Mouse (Mus musculus) liver, embryonic 14 days (tissue): Measurements from ENCODE around the gene Vmn2r28. TPM values are rescaled to one million over a fixed set of nuclear protein-coding genes. Genes with fewer than 3 reads are reported as not detected.

Experiments
- polyA plus RNA-seq: library from polyadenylated mRNA; depleted of rRNA; stranded (reverse); fragments of >200 nt; gene quantifications from 2 replicates; pipeline ENCODE4 v1.2.3, GENCODE M21; 2012; rRNA removed

Vmn2r28 gene
- not detected in 2 replicates for polyA plus RNA-seq

DNA sequence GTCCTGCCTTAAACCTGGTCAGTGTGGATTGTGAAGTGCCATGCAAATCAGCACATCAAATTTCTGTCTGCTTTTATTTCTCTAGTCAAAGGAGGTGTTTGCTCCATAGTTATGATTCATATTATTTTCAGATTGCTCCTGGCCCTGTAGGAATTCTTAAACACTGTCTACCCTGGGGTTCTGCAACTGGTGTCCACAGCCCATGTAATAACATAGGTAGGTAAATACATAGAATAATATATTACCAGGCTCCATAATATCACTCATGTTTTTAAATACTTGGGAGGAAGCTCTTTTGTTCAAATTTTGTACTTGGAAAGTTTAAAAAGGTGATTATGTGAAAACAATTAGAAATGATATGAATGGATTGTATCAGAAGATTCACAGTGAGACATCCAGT is at the start of gene Vmn2r28:
Gene Vmn2r28, minus strand, starts transcription at position 101 of the 400 bp plus-strand sequence.

DNA sequence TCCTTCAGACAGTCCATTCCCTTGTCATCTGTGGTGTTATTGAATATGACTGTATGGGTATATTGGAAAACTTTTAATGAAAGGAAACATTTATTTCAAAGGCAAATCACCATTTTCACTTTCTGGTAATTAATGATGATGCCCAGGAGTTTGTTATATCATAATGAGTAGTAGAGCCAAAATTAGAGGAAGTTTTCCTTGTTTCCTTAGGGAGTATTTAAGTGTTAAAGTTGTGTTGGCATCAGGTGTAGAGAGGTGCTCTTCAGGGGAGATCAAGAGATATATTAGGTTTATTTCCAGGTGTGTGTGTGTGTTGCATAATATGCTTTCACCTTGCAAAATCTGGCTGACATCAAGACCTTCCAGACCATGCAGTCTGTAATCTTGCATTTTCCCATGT is 37.1 kb downstream of the Vmn2r28 start, which contains the start of gene Vmn1r59:
Gene Vmn1r59, minus strand, starts transcription at position 101 of the 400 bp plus-strand sequence.

Other genes with a start within 250 kb of the Vmn2r28 start
- not detected in 2 replicates for gene Gm5065, start 143.4 kb downstream of the Vmn2r28 start, polyA plus RNA-seq
- not detected in 2 replicates for gene Nlrp2, start 142.9 kb downstream of the Vmn2r28 start, polyA plus RNA-seq
- not detected in 2 replicates for gene Vmn1r58, start 80.6 kb downstream of the Vmn2r28 start, polyA plus RNA-seq
- gene Vmn1r59, start 37.2 kb downstream of the Vmn2r28 start, polyA plus RNA-seq = not detected in 2 replicates
- not detected in 2 replicates for gene Vmn1r60, start 53.4 kb upstream of the Vmn2r28 start, polyA plus RNA-seq
- not detected in 2 replicates for gene Vmn1r61, start 119.3 kb upstream of the Vmn2r28 start, polyA plus RNA-seq
- gene Vmn1r62, start 179.7 kb upstream of the Vmn2r28 start, polyA plus RNA-seq = not detected in 2 replicates